Mouse (Mus musculus) CD8-positive naive resting alpha-beta T cell, adult 2 months (primary cell): Measurements from ENCODE around the gene H2-Eb2.
A peak's percentile ranks its signal among the peaks of the same experiment; 100 is the strongest.

ENCODE experiments used
- DNase-seq, 2 experiments: peaks; one replicate each; pipeline ENCODE4 v3.0.0; 2022; ENCODE audit warnings: low read depth in 2 of 2, low spot score in 2 of 2

H2-Eb2 gene

GRCm38 (mm10) chr17:34349429-34349828 is 24.0 kb downstream of the H2-Eb2 start:
- peak; percentile 83 to 90 for DNase-seq

DNA sequence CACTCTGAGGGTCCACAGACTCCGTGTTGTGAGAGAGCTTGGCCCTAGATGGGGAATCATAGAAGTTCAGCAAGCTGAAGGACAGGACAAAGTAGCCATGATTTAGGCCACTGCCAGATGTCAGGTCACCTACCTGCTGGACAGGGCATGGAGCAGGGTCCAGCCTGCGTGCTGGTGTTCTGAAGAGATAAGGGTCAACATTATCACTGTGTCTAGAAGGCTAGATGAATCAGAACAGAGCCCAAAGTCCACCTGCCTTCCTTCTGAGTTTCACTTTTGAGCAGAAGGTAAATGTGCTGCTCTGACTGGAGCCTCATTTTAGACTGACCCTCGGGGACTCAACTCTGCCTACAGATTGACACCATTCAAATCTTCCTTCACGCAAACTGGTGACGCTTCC is 29.1 kb downstream of the H2-Eb2 start, which contains the start of gene Btnl2:
TSS of gene Btnl2 (plus strand) at position 284 of the 400 bp plus-strand sequence.
- no peak for DNase-seq

- DNase-seq = peak in 1 of 2 experiments; percentile 18
Observed at GRCm38 (mm10) chr17:34354940-34355339, 29.5 kb downstream of the H2-Eb2 start.

DNA sequence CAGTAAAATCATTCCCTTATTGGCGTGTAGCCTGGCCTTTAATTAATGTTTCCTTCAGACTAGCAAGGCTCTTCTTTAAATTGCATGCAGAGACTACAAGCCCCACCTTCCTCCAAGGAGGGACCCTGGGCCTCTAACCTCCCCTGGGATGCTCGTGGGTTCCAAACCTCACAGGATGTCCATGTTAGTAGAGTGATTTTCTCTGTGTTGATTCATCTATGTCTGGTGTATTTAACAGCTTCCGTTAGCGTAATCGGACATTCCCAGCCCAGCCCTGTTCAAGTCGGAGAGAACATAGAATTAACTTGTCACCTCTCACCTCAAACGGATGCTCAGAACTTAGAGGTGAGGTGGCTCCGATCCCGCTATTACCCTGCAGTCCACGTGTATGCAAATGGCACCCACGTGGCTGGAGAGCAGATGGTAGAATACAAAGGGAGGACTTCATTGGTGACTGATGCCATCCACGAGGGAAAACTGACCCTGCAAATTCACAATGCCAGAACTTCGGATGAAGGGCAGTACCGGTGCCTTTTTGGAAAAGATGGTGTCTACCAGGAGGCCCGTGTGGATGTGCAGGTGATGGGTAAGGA is 37.6 kb downstream of the H2-Eb2 start:
- no peak for DNase-seq

GRCm38 (mm10) chr17:34363676-34364310 is 38.3 kb downstream of the H2-Eb2 start:
- no peak for DNase-seq

DNA sequence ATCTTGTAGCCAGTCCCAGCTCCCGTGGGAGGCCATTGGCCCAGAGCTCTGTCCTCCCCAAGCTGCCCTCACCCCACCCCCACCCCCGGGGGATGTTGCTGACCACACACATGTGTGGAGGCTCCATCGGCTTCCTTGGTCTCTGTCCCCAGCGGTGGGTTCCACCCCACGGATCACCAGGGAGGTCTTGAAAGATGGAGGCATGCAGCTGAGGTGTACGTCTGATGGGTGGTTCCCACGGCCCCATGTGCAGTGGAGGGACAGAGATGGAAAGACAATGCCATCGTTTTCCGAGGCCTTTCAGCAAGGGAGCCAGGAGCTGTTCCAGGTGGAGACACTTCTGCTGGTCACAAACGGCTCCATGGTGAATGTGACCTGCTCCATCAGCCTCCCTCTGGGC is 39.6 kb downstream of the H2-Eb2 start:
- DNase-seq = no peak

DNA sequence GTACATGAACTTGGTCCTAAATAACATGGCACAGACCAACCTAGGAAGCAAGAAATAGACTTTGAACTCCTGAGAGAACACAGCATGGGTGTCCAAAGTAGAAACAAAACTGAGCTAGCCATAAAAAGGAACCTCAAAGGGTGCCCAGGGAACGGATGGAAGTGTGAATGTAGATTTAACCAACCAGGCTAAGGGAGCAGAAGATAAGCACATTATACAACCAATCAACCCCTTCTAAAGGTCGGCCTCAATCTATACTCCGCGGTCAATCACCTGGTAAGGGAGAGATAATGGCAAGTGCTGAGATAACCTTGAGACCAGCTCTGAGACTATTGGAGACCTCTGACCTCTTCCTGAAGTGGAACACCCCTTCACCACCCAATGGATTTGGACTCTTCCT is 45.1 kb downstream of the H2-Eb2 start:
- DNase-seq = no peak

- DNase-seq = no peak
Observed at GRCm38 (mm10) chr17:34373055-34373709, 47.7 kb downstream of the H2-Eb2 start.

DNA sequence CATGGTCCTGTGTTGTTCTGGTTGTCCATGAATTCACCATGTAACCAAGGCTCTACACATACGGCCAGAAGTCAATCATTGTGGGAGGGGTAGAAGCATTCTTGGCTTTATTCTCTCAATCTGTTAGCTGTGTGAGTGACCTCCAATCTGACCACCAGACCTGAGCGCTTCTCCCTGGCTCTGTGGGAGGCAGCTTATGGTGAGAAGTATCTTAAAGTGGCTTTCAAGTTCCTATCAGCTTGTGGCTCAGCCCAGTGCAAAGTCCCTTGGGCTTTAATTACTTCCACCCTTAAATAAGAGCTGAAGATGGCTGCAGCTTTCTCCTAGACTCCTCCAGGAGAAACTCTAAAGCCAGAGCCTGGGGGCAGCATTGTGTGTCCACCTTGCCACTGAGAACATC is 51.4 kb downstream of the H2-Eb2 start, which contains the start of gene Btnl1:
TSS of gene Btnl1 (plus strand) at position 286 of the 400 bp plus-strand sequence.
- DNase-seq = no peak

DNA sequence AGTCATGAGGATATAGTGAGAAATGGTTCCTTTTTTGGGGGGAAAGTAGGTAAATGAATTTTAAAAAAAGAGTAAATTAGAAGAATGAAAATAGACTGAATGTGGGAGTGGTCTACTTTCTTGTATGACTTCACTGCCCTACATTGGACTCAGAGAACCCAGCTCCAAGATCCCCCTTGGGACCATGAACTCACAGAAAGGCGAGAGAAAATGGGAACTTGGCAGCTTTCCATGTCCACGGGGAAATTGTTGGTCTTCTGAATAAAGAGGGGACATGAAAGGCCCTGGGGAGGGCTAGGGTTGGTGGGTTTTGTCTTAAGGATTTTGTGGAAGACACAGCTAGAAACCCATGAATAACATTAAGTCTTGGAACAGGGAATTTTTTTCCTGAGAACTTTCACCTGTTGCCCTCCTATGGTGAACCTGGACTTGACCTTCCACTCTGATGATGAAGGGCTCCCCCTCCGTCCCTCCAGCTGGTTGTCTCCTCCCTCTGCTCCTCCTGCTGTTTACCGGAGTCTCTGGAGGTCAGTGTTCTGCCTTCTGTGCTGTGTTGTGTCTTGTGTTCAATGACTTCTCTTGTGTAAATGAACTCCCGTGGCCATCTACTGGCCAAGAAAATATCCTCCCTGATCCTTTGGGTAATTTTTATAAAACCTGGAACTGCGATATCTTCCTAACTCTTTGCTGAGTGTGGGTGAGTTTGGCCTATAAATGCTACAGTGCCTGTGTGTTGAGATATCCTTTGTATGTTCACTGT is 52.2 kb downstream of the H2-Eb2 start:
- DNase-seq = no peak

DNA sequence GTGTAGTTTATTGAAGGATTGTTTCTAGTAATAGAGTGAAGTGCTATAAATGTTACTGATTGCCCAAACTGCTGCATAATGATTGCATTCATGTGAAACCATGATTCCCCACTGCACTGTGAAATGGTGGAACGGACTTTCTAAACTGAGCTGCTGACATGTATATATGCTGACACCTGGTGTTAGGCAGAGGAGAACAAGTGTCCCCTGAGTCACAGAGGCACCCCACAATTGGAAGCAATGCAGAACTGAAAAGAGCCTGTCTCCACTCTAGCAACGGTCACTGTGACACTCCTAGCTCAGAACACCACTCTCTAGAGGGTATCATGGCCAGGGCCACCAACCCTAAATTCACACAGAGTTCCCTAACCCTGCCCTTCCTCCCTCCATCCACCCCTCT is 53.3 kb downstream of the H2-Eb2 start:
- DNase-seq = no peak

DNA sequence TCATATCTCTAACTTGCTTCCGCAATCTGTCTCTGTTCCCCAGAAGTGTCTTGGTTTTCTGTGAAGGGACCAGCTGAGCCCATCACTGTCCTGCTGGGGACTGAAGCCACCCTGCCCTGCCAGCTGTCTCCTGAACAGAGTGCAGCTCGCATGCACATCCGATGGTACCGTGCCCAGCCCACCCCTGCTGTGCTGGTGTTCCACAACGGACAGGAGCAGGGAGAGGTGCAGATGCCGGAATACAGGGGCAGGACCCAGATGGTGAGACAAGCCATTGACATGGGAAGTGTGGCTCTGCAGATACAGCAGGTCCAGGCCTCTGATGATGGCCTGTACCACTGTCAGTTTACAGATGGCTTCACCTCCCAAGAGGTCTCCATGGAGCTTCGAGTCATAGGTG is 54.0 kb downstream of the H2-Eb2 start:
- DNase-seq = no peak

DNA sequence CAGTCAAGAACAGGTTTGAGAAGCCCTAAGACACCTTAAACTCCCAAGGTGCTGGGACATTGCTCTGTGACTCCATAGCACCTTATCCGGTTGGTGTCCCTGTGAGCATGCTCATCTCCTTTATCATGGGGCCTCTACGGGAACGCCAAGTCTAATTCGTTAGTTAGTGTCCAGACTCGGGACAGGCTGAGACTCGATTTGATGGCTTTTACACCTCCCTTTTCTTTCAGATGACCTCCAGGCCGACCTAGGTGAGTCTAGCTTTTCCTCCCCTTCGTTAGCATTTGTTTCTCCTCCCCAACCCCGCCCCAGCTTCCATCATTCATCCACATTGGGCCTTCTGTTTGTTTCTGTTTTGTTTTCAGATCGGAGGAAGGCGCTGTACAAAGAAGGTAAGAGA is 56.4 kb downstream of the H2-Eb2 start:
- no peak for DNase-seq

DNA sequence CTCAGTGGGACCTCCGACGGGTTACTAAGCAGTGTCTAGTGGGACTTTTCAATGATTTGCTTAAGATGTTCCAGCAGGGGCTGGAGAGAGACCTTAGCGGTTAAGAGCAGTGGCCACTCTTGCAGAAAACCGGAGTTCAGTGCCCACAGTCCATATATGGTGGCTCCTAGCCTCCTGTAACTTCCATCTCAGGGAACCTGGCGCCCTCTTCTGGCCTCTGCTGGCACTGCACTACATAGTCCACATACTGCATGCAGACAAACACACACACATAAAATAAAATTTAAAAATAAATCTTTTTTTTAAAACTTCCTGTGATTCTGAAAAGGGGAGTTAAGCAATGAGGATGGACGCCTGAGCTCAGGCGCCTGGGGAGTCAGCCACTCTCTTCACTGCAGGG is 57.7 kb downstream of the H2-Eb2 start:
- DNase-seq = peak; percentile 17 to 46

DNA sequence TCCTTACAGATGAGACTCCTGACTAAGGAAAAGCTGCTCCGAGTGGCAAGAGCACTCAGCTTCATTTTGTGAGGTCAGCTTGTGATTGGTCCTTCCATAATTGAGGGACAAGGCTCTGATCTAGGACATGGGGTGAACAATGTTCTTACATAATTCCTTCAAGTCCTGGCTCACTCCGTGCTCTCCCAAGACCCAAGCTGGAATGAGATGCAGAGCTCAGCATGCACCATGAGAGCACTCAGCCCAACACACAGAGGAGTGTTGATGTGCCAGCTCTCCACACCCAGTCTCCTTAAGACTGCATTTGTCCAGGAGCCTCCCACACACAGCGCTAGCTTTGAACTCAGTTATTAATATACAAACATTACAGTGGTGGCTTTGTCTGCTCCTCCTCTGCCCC is 59.2 kb downstream of the H2-Eb2 start:
- no peak for DNase-seq

GRCm38 (mm10) chr17:34386656-34387055 is 61.2 kb downstream of the H2-Eb2 start:
- DNase-seq = no peak

DNA sequence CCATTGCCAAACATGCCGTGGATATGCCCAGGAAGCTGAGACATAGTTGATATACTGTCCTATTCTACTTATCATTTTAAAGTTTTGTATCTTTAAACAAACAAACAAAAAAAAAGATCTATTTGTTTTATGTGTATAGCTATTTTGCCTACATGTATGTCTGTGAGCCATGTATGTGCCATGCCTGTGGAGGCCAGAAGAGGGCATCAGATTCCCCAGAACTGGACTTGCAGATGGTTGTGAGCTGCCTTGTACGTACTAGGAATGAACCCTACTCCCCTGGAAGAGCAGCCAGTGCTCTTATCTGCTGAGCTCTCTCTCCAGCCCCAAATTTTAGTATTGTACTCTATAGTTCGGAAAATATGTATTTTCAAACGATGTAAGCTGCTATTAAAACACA is 63.0 kb downstream of the H2-Eb2 start:
- peak; percentile 36 to 48 for DNase-seq
